Mouse (Mus musculus): ENCODE measurements at regions not wholly inside any gene's neighbourhood (a gene's known extent, or its start where the extent isn't known, plus 50 kb on each side); places are given as distances from the start of the nearest gene placed in this dataset.

DNA sequence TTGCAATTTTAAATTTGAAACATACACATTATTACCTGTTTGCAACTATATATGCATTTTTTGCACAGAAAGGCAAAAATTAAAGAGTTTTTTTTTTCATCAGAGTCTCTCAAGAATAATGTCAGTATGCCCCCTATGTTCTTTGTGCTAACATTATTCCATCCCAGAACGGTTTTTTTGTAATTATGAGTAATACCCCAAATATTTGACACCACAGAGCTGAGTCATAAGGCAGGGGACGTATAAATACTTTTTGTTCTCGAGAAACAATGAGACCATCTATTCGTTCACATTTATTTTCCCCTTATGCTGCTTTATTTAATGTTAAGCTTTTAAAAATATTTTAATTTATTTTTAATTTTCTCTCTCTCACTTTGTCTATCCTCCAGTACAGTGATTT, 578.5 kb downstream of the Cetn3 start:
- no peak for DNase-seq (ENCODE audit: low spot score in 2 of 2)

DNA sequence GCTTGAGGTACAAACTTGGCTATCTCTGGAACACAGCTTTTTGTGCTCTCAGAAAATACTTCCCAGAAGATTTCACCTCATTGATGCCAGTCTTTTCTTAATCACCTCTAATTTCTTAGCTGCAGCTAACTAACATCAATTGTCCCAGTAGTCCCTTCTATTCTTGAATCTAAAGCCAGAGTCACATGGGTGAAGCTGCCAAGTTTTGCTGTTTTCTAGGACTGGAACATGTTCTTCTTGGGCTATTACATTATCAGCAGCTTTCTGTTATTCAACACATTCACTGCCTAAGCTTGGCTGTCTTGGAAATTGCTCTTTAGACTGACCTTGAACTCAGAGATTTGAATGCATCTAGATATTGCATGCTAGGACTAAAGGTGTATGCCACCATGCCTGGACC, 583.9 kb downstream of the Cetn3 start:
- DNase-seq (ENCODE audit: low spot score in 2 of 2), result peak in 1 of 2 experiments; percentile 10

DNA sequence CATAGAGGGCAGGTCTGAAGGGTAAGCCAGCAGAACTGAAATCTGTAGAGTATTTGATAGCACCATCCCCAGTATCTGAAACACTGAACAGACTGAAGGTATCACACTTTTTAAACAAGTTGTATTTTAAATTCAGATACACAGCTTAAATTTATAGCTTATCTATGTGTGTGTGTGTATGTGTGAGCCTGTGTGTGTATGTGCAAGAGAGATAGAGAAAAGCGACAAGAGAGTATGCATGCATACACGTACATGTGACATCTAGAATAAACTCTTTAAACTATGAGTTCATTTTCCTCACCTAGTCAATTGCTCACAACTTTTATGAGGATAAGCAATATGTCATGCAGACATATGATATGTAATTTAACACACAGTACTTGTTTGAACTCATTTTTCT, 588.7 kb downstream of the Cetn3 start:
- no peak for DNase-seq (ENCODE audit: low spot score in 2 of 2)

DNA sequence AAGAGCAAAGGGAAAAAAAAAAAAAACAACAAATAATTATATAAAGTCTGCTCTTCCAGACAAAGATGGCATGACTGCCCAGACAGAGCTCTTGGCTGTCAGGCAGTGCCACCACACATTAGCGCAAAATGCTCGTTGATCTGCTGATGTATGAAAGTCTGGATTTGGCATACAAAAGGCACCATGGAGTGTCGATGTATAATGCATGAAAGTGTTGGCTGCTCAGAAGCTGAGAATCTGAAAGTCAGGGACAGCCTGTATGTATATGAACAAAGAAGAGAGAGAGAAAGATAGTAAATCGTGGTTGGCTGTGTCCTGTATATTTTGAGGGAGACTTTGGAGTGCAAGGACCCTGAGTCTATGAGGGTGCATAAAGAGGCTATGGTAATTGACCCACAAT, 589.7 kb downstream of the Cetn3 start:
- DNase-seq (ENCODE audit: low spot score in 2 of 2), result no peak

DNA sequence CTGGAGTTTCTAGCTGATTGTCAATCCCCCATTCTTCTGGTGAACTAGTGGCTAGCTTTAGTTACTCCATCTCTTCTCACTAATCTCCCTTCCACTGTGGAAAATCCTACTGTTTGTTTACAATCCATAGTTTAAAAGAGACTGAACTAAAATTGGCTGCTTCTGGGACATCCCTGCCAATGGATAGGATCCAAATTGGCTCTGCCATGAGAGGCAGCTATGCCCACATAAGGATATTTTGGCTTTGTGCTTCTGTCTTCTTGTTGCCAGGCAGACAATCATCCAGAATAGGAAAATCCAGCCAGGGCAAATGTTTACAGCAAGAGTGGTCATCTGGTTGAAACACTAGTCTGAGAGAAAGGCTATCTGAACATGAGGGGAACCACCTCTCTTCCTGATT, 610.0 kb downstream of the Cetn3 start:
- DNase-seq (ENCODE audit: low spot score in 2 of 2), result peak; percentile 1 to 8

DNA sequence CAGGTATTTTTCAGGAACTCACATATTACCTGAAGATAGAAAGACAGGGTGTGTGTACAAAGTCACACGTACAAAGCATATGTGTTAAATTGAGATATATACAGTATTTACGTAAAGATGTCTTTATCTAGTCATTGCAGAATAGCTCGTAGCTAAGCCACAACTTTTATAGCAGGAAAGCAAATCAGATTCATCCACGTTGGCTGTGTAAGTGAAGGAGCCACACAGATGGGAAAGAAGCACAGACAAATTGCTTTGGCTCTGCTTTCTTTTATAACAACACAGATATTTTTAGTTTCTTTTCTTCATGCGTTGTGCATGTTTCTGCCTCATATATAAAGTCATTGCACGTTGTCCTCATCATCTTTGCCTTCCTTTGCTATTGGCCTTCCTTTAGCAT, 610.6 kb downstream of the Cetn3 start:
- no peak for DNase-seq (ENCODE audit: low spot score in 2 of 2)

DNA sequence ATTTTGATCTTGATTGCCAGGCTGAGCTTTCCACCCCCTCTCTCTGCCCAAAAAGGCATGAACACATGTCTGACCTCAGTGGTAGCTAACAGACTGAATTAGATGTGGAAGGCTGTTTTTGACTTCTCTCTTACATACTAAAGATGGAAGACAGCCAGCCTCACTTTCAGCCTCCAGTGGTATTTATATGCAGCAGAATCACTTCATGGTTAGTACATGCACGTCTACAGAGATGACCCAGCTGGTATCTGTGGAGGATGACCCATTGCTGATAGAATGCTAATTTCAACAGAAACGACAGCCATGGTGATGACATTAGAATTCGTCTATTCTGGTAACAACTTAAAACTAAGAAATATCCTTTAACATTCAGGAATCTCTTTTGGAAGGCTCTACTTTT, 630.8 kb downstream of the Cetn3 start:
- no peak for DNase-seq (ENCODE audit: low spot score in 2 of 2)

DNA sequence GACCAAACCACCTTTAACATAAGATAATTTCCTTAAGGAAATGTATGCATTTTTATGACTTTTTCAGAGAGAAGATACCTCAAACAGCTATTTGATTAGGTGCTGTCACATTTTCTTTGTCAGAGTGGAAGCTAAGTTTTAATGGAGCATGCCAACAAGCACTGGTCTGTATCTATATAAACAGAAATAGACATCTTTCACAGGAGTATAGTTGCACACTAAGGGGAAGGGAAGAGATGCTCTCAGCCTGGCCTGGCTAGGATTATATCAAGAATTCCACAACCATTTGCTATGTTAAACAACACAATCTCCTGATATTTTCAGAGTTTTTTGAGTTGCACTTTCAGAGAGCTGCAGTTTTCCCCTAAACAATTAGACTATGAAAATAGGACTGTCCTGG, 638.1 kb downstream of the Cetn3 start:
- DNase-seq (ENCODE audit: low spot score in 2 of 2), result no peak

DNA sequence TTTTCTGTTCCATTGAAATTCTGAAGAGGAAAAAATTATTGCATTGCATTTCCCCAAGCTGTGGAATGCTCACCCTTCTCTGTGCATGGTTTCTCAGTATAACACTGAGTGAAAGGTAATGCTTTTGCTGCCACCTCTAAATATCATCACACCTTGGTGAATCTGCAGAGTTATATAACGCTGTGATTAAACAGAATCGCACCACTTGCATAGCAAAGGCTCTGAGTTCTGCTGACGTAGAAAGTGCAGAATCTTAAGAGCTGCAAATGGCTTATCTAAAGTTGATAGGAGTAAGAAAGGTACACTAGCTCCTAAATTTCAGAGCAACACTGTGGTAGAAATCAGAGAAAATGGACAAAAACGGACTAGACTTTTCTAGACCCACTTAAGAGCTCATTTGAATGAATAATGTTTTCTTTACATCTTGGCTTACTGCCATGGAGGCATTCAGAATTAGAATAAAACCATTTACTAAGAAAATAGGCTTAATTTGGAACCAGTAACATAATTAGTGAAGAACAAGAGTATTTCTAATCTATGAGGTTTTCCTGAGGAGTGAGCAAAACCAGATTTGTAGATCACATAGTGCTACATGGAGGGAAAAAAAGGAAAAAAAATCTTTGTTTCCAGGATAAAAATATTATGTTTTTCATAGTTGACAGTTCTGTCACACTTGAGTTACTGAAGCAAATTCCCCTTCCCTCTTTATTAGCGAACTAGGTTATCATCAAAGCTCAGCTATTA, 641.2 kb downstream of the Cetn3 start:
- no peak for DNase-seq (ENCODE audit: low spot score in 2 of 2)

DNA sequence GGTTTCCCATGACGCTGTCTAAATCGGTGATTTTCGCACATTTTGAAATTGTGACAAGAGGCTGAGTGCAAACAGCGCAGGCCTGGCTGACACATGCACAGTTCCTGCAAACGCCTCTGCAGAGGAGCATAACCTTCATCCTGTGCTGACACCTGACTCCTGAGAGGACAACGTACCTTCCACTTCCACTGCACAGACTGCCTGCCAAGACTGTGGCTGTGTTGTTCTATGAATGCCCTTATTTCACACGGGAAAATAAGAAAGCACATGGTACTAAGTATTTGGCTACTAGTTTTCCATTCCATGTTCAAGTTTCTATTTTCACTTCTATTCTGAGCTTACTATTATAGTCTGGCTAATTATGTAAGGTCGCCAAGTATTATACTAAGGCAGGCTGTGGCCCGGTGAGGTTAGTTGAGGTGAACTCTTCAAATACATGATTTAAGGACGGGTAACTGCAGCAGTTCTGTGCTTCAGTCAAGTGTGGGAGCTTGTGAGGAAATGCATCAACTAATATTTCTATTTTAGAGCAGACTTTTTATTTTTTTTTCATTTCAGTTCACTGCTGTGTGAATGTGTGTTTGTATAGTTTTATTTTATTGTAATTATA, 642.0 kb downstream of the Cetn3 start:
- DNase-seq (ENCODE audit: low spot score in 2 of 2), result peak; percentile 42 to 61

DNA sequence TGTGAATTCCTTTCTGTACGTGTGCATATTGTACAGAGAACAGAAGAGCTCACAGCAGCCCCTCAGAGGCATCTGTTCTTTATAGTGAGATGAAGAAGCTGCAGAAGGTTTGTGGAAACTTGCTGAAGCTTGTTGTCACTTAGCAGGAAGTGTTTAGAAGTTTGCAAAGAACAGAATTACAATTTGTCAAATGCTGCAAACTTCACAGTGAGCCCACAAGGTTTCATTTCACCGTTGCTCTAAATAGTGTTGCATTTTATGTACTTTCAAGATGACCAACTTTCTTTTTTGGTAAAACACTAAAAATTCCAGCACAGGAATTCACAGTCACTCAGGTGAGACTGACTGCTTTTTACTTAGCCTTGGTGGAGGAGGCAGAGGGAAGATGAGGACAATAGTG, 649.5 kb downstream of the Cetn3 start:
- no peak for DNase-seq (ENCODE audit: low spot score in 2 of 2)

DNA sequence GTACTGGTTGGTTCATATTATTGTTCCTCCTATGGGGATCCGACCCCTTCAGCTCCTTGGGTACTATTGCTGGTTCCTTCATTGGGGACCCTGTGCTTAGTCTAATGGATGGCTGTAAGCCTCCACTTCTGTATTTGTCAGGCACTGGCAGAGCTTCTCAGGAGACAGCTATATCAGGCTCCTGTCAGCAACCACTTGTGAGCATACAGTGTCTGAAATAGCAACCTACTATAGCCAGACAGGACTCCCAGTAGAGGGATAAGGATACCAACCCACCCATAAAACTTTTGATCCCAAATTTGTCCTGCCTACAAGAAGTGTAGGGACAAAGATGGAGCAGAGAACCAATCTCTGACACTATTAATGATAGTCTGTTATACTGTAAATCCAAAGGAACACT, 656.4 kb downstream of the Cetn3 start:
- DNase-seq (ENCODE audit: low spot score in 2 of 2), result peak; percentile 10 to 31

DNA sequence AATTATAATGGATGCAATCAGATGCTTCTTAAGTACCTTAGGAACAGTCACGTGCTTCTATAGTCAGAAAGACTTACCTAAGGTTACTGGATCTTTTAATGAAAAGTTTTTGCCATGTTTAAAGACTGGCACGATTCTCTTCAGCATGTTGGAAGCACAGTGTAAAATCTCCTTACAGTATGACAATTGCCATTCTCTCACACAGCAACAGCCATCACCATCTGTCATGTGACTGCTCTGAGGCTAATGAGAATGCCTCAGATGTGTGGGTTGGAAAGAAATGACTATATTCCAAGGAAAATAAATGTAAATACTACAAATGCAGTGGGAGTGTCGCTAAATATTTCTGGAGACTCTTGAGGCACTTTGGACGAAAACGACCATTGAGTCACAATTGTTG, 670.8 kb downstream of the Cetn3 start:
- DNase-seq (ENCODE audit: low spot score in 2 of 2), result no peak

DNA sequence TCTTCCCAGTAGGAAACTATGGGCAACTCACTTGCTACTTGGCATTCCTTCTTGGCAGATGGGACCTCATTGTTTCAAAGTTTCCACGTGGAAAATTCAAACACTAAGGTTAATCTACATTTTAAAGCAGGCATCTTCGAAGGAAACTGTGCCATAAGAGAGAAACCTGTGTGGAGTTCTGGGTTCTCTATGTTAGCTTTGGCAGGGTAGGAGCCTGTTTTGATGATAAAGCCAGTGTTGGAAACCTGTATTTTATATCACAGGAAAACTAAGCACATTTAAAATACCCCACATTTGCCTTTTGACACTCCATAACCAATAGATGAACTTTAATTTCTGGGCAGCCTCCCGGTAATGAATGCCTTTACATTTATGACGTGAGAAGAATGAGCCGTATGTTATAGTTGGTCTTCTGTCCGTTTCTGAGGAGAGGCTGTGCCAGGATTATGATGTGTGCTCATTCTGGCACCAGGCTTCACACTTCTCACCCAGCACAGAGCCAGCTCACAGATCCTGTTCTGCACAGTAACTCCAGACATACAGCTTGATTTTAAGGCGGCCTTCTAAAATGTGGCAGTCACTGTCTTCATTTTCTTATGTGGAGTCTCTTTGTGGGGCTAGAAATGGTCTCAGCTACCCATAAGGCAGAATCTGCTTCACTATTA, 700.5 kb downstream of the Cetn3 start:
- no peak for DNase-seq (ENCODE audit: low spot score in 2 of 2)

DNA sequence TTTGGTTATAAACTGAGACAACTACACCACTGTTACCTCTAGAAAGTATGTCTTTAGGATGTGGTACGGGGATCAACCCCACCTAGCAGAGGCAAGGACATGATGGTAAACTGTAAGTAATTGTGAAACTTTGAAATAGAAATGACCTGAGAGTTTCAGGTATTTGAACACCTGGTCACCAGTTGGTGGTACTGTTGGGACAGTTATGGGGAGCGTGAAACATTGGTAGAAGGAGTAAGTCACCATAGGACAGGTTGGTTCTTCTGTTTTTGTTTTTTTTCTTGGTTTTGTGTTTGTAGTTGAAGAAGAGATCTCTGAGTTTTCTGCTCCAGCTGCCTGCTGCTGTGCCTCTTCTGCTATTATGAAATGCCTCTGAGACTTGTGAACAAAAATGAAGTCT, 713.7 kb downstream of the Cetn3 start:
- no peak for DNase-seq (ENCODE audit: low spot score in 2 of 2)

DNA sequence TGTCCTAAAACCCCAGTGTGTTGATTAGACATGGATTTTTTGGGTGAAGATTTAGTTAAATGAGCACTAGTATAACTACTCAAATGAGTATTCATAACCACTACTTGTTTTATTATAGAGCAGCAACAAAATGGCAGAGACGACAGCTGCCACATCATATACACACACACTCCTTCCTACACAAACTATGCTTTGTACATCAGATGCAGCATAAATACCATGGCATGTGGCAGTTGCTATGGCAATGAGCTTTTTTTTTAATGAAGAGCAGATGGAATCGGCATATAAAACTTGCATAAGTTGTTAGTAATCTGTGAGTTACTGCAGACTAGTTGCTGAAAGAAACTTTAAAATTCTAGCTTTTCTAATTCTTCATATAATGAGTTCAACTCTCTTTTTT, 725.3 kb downstream of the Cetn3 start:
- no peak for DNase-seq (ENCODE audit: low spot score in 2 of 2)

DNA sequence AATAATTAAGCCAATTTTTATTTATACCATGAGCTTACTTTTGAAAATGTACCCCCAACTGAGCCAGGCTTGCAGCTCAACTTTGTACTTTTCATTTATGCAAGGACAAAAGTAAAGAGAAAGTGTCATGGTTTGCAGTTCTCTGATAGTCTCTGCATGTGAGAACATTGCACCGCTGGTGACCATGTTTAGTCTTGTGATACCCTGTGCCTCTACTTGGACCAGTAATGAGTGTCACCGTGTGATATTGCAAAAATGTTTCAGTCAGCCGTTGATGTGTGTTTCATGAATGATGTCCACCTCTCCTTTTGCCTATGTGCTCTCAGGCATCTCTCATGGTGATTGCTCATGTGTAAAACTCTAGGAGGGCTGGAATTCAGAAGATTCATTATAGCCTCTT, 726.6 kb downstream of the Cetn3 start:
- DNase-seq (ENCODE audit: low spot score in 2 of 2), result no peak

Measured in heart, adult 9 months (tissue).